Mouse (Mus musculus) G1E (cell line): Measurements from ENCODE around the gene Ctcfl.

ENCODE experiments used
- CTCF ChIP-seq: IDR thresholded peaks from 2 replicates; pipeline ENCODE4 v1.5.1; 2012; ENCODE audit warnings: low read depth, low read length, inconsistent platforms, mixed read lengths
- TAL1 ChIP-seq: conservative IDR thresholded peaks from 2 replicates; pipeline ENCODE4 v1.6.1; 2012; ENCODE audit warnings: low read depth, low read length, inconsistent platforms, mixed read lengths

DNA sequence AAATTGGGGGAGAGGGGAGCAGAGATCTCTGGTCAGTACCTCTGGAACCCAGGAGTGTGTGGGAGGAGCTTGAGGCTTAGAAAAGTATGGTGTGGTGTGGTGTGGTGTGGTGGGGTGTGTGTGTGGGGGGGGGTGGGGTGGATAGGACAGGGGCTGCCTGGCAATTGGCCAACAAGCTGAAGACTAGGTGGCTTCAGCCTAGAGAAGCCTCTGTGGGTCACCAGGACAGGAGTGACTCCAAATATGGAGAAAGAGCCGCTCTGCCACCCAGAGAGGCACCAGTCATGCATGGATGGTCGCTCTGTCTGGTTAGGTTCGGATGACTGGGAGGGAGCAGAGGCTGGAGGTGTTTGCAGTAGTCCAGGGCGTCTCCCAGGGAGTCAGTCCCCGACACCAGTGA, 71.9 kb downstream of the Ctcfl start:
- TF ChIP-seq CTCF (no peak), TAL1 (no peak)
